Mouse (Mus musculus) hematopoietic stem cell, adult 5-6 weeks (primary cell): ENCODE data around the gene Fxr2. TPM values are rescaled to one million over a fixed set of nuclear protein-coding genes. Genes with fewer than 3 reads are reported as not detected.

Experiments
- ATAC-seq, 2 experiments: fragments of 125-278 bp in 1 of 2; replicated peaks in 1 of 2; 2 replicates each; pipeline ENCODE4 v1.8.0; 2016 to 2017; ENCODE audit warnings: inconsistent platforms in 2 of 2, mild to moderate bottlenecking in 2 of 2, moderate number of reproducible peaks in 2 of 2, low read depth in 1 of 2, moderate TSS enrichment in 1 of 2; ENCODE audit not compliant: low FRiP score in 2 of 2, poor library complexity in 2 of 2, severe bottlenecking in 2 of 2, insufficient read depth in 1 of 2, low TSS enrichment in 1 of 2
- total RNA-seq: library from RNA; stranded (forward); fragments of 172-1452, 232-1000 nt; gene quantifications from 2 replicates; pipeline ENCODE4 v1.2.3, GENCODE M21; 2017

Gene Fxr2
- total RNA-seq = 51.2 and 60.8 TPM in 2 replicates

GRCm38 (mm10) chr11:69632284-69633089 is at the start of gene Fxr2:
Fxr2 (plus strand) TSS chr11:69632990.
- peak; percentile 95 for ATAC-seq

- ATAC-seq = no peak
Measured at GRCm38 (mm10) chr11:69584008-69584407, 48.8 kb upstream of the Fxr2 start.

GRCm38 (mm10) chr11:69584937-69585336 is 47.9 kb upstream of the Fxr2 start:
- no peak for ATAC-seq

GRCm38 (mm10) chr11:69585718-69586325 is 47.0 kb upstream of the Fxr2 start:
- ATAC-seq = peak; percentile 57 to 61; a peak in 3 of 4 replicates

- ATAC-seq = no peak
Measured at GRCm38 (mm10) chr11:69589207-69589834, 43.5 kb upstream of the Fxr2 start.

- ATAC-seq = no peak
Measured at GRCm38 (mm10) chr11:69590622-69591021, 42.2 kb upstream of the Fxr2 start.

- no peak for ATAC-seq
Measured at GRCm38 (mm10) chr11:69591424-69591823, 41.4 kb upstream of the Fxr2 start.

- ATAC-seq = no peak
Measured at GRCm38 (mm10) chr11:69591899-69592637, 40.7 kb upstream of the Fxr2 start.

- ATAC-seq = no peak
Measured at GRCm38 (mm10) chr11:69592799-69593198, 40.0 kb upstream of the Fxr2 start.

GRCm38 (mm10) chr11:69594853-69595252 is 37.9 kb upstream of the Fxr2 start:
- ATAC-seq = no peak

- no peak for ATAC-seq
Measured at GRCm38 (mm10) chr11:69599436-69599835, 33.4 kb upstream of the Fxr2 start.

GRCm38 (mm10) chr11:69600098-69600497 is 32.7 kb upstream of the Fxr2 start:
- ATAC-seq = no peak

- no peak for ATAC-seq
Measured at GRCm38 (mm10) chr11:69601768-69602167, 31.0 kb upstream of the Fxr2 start.

GRCm38 (mm10) chr11:69603516-69603915 is 29.3 kb upstream of the Fxr2 start:
- no peak for ATAC-seq

GRCm38 (mm10) chr11:69604347-69604746 is 28.4 kb upstream of the Fxr2 start:
- ATAC-seq = no peak

- peak in 1 of 2 experiments; percentile 16; a peak in 1 of 4 replicates for ATAC-seq
Measured at GRCm38 (mm10) chr11:69604795-69605664, 27.8 kb upstream of the Fxr2 start.
